Comparison of ENCODE assay signal across 25 mouse cellular contexts in the genomic region with DNA sequence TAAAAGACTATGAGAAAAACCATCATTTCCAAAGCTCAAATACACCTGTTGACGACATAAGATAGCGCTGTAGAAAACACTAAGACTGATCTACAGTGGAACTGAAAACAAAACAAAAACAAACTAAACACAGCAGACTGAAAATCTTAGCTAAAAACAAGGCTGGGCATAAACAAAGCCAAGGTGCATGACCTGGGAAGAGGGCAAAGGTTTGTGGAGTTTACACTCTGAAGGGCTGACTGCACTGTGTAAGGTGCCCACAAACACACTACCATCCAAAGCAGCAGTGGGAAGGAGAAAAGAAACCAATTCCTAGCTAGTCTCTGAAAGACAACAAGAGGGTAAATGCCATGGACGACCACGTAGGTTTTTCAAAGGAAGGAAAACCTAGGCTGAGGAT.
"Had no signal": no experiment of that assay in that cellular context is flagged by ENCODE, and none has a peak within 500 bp of the region (broad histone marks: within the 10 kb centered on the region; RNA-seq: fewer than 3 reads in every experiment).

No protein-coding gene starts in this region.

- DNase-seq: gastrocnemius, adult 2 months; gastrocnemius, postnatal 10 days; gastrocnemius, postnatal 25 days; heart, adult 2 months; heart, postnatal 4 days; kidney, postnatal 10 days; kidney, postnatal 4 days; liver; liver, embryonic 13.5 days; liver, postnatal 0 days; lung, adult 2 months had no signal

- H3K9me3 ChIP-seq: heart, embryonic 13.5 days; heart, embryonic 15.5 days; hindbrain, embryonic 10.5 days; hindbrain, embryonic 12.5 days; intestine, embryonic 15.5 days; limb, embryonic 10.5 days; limb, embryonic 12.5 days; liver, embryonic 13.5 days; liver, embryonic 15.5 days had no signal

- H3K4me2 ChIP-seq: heart, embryonic 13.5 days; heart, embryonic 15.5 days; hindbrain, embryonic 12.5 days; hindbrain, embryonic 14.5 days; intestine, embryonic 15.5 days; limb, embryonic 12.5 days; liver, embryonic 13.5 days; liver, embryonic 15.5 days had no signal

- H3K27ac ChIP-seq: gastrocnemius, adult 2 months; heart, adult 2 months; heart, embryonic 13.5 days; heart, embryonic 15.5 days; hindbrain, embryonic 10.5 days; hindbrain, embryonic 12.5 days; hindbrain, embryonic 14.5 days; intestine, embryonic 15.5 days; layer of hippocampus, adult 2 months; left cerebral cortex, adult 2 months; limb, embryonic 10.5 days; limb, embryonic 12.5 days; liver, embryonic 13.5 days; liver, embryonic 15.5 days had no signal

- H3K4me1 ChIP-seq: heart, embryonic 13.5 days; heart, embryonic 15.5 days; hindbrain, embryonic 10.5 days; hindbrain, embryonic 12.5 days; intestine, embryonic 15.5 days; limb, embryonic 10.5 days; limb, embryonic 12.5 days; liver, embryonic 15.5 days had no signal

- H3K4me3 ChIP-seq: gastrocnemius, adult 2 months; heart, adult 2 months; heart, embryonic 13.5 days; heart, embryonic 15.5 days; hindbrain, embryonic 10.5 days; hindbrain, embryonic 12.5 days; intestine, embryonic 15.5 days; layer of hippocampus, adult 2 months; left cerebral cortex, adult 2 months; limb, embryonic 10.5 days; limb, embryonic 12.5 days; liver, embryonic 13.5 days; liver, embryonic 15.5 days had no signal

- H3K9ac ChIP-seq: heart, embryonic 13.5 days; heart, embryonic 15.5 days; hindbrain, embryonic 12.5 days; hindbrain, embryonic 14.5 days; intestine, embryonic 15.5 days; limb, embryonic 12.5 days; liver, embryonic 13.5 days; liver, embryonic 15.5 days; liver, postnatal 0 days had no signal

- ATAC-seq: forebrain, embryonic 16.5 days; hindbrain, embryonic 16.5 days; intestine, embryonic 15.5 days; intestine, postnatal 0 days; liver, postnatal 0 days had no signal

- H3K27me3 ChIP-seq: heart, embryonic 13.5 days; heart, embryonic 15.5 days; hindbrain, embryonic 12.5 days; intestine, embryonic 15.5 days; limb, embryonic 12.5 days; liver, embryonic 13.5 days; liver, embryonic 15.5 days had no signal
